Mouse (Mus musculus): ENCODE results near the gene Kmt5b. TPM values are rescaled to one million over a fixed set of nuclear protein-coding genes. Genes with fewer than 3 reads are reported as not detected.

Gene Kmt5b
- 13.7 and 17.2 TPM in 2 replicates for polyA plus RNA-seq (2012; rRNA removed; ENCODE audit: low replicate concordance)

GRCm38 (mm10) chr19:3767276-3767780 lies at the start of gene Kmt5b:
Kmt5b (plus strand) TSS chr19:3767421.

GRCm38 (mm10) chr19:3851502-3851962 lies 84.3 kb downstream of the Kmt5b start, which contains the start of gene Chka:
Chka (plus strand) TSS chr19:3851773.

Other genes with a start within 250 kb of the Kmt5b start
- gene Ppp6r3, start 191.7 kb upstream of the Kmt5b start, polyA plus RNA-seq (2012; rRNA removed; ENCODE audit: low replicate concordance), result 39.5 and 51.1 TPM in 2 replicates
- 40.5 and 58.6 TPM in 2 replicates for gene Lrp5, start 80.9 kb upstream of the Kmt5b start, polyA plus RNA-seq (2012; rRNA removed; ENCODE audit: low replicate concordance)
- 44.8 and 45.6 TPM in 2 replicates for gene 1810055G02Rik, start 59.1 kb upstream of the Kmt5b start, polyA plus RNA-seq (2012; rRNA removed; ENCODE audit: low replicate concordance)
- 31.2 and 33.9 TPM in 2 replicates for gene Chka, start 84.4 kb downstream of the Kmt5b start, polyA plus RNA-seq (2012; rRNA removed; ENCODE audit: low replicate concordance)
- gene Tcirg1, start 139.7 kb downstream of the Kmt5b start, polyA plus RNA-seq (2012; rRNA removed; ENCODE audit: low replicate concordance), result 218 and 220 TPM in 2 replicates
- gene Ndufs8, start 145.4 kb downstream of the Kmt5b start, polyA plus RNA-seq (2012; rRNA removed; ENCODE audit: low replicate concordance), result 276 and 363 TPM in 2 replicates
- gene Aldh3b1, start 162.4 kb downstream of the Kmt5b start, polyA plus RNA-seq (2012; rRNA removed; ENCODE audit: low replicate concordance), result 13.0 and 17.1 TPM in 2 replicates
- gene Unc93b1, start 167.8 kb downstream of the Kmt5b start, polyA plus RNA-seq (2012; rRNA removed; ENCODE audit: low replicate concordance), result 307 and 435 TPM in 2 replicates
- gene Aldh3b3, start 191.2 kb downstream of the Kmt5b start, polyA plus RNA-seq (2012; rRNA removed; ENCODE audit: low replicate concordance), result 0.50 and 0.69 TPM in 2 replicates
- 22.0 and 22.5 TPM in 2 replicates for gene Aldh3b2, start 204.9 kb downstream of the Kmt5b start, polyA plus RNA-seq (2012; rRNA removed; ENCODE audit: low replicate concordance)
- gene Acy3, start 219.1 kb downstream of the Kmt5b start, polyA plus RNA-seq (2012; rRNA removed; ENCODE audit: low replicate concordance), result 56.0 and 64.9 TPM in 2 replicates
- not detected in 2 replicates for gene Tbx10, start 225.3 kb downstream of the Kmt5b start, polyA plus RNA-seq (2012; rRNA removed; ENCODE audit: low replicate concordance)
- 12.2 and 22.8 TPM in 2 replicates for gene Nudt8, start 233.2 kb downstream of the Kmt5b start, polyA plus RNA-seq (2012; rRNA removed; ENCODE audit: low replicate concordance)
- gene Gm49405, start 233.2 kb downstream of the Kmt5b start, polyA plus RNA-seq (2012; rRNA removed; ENCODE audit: low replicate concordance), result 2.5 and 2.9 TPM in 2 replicates
- 6.3 and 13.3 TPM in 2 replicates for gene Doc2g, start 235.9 kb downstream of the Kmt5b start, polyA plus RNA-seq (2012; rRNA removed; ENCODE audit: low replicate concordance)
- 188 and 271 TPM in 2 replicates for gene Ndufv1, start 245.4 kb downstream of the Kmt5b start, polyA plus RNA-seq (2012; rRNA removed; ENCODE audit: low replicate concordance)